Mouse (Mus musculus) cortical plate, adult 2 months (tissue): ENCODE results near the gene Aph1a.

ENCODE experiments used
- CTCF ChIP-seq: fragments of 200-500 bp; IDR thresholded peaks from 2 replicates; pipeline ENCODE4 v1.5.1; 2011; ENCODE audit warnings: mild to moderate bottlenecking, control low read depth, low read length; ENCODE audit not compliant: insufficient read depth; ENCODE audit errors: extremely low read depth
- POLR2A ChIP-seq: fragments of 200-500 bp; IDR thresholded peaks from 2 replicates; pipeline ENCODE4 v1.6.1; 2011; ENCODE audit warnings: mild to moderate bottlenecking, low read length, control low read depth; ENCODE audit not compliant: insufficient read depth; ENCODE audit errors: extremely low read depth

GRCm38 (mm10) chr3:95938835-95939234 lies 45.1 kb downstream of the Aph1a start:
- 0 out of 2 replicates have a peak, but pooled peaks have one; percentile 10 for TF ChIP-seq CTCF
- no peak for TF ChIP-seq POLR2A
